Mouse (Mus musculus): ENCODE data around the gene Fetub. TPM values are rescaled to one million over a fixed set of nuclear protein-coding genes. Genes with fewer than 3 reads are reported as not detected.
"Not testable (repeated sequence)": the region's sequence is repeated elsewhere in the genome, so short reads cannot be mapped to it uniquely, and the experiment has no call there.

The Fetub gene
- polyA plus RNA-seq, 1 experiment from 2014 or later, result 5.8 TPM

DNA sequence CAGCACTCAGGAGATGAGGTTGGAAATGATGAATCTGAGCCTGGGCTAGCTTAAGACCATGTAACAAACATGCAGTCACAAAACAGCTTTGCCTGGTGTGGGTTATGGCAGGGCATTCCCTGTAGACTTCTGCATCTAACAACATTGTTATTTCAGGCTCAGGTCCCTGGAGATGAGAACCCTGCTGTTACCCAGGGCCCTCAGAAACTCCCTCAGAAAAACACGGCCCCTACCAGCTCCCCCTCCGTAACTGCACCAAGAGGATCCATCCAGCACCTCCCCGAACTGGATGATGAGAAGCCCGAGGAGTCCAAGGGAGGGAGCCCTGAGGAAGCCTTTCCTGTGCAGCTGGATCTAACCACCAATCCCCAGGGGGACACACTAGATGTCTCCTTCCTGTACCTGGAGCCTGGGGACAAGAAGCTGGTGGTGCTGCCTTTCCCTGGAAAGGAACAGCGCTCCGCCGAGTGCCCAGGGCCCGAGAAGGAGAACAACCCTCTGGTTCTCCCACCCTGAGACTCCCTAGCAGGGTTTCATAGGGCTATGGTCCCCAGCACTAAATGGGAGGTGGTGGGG lies 21.1 kb downstream of the Fetub start:
- peak; percentile 77 for ATAC-seq (ENCODE audit: insufficient number of reproducible peaks, low FRiP score, low TSS enrichment, low read depth)
- 79% methylated on average over 8 of the region's 8 CpGs for WGBS

GRCm38 (mm10) chr16:22941825-22942476 lies 23.8 kb downstream of the Fetub start:
- not testable (repeated sequence) for ATAC-seq (ENCODE audit: insufficient number of reproducible peaks, low FRiP score, low TSS enrichment, low read depth); H3K4me1 ChIP-seq; H3K9ac ChIP-seq; H3K4me2 ChIP-seq (replicated peaks); H3K36me3 ChIP-seq; H3K9me3 ChIP-seq (replicated peaks); H3K27me3 ChIP-seq; H3K4me3 ChIP-seq (replicated peaks); H3K27ac ChIP-seq (replicated peaks)

More for the DNA sequence above, 21.1 kb downstream of the Fetub start:
- H3K27me3 ChIP-seq, result no peaks in the 10 kb centered on the region
- no peak overlapping the region for H3K9ac ChIP-seq
- no peak overlapping the region for H3K4me3 ChIP-seq (replicated peaks)
- no peak overlapping the region for H3K27ac ChIP-seq (replicated peaks)
- H3K36me3 ChIP-seq, result no peaks in the 10 kb centered on the region
- H3K4me2 ChIP-seq (replicated peaks), result no peak overlapping the region
- no peaks in the 10 kb centered on the region for H3K9me3 ChIP-seq (replicated peaks)
- H3K4me1 ChIP-seq, result no peaks in the 10 kb centered on the region

GRCm38 (mm10) chr16:22947371-22947770 lies 29.2 kb downstream of the Fetub start:
- no peak overlapping the region for H3K9ac ChIP-seq
- WGBS, result 64% methylated on average over 2 of the region's 2 CpGs
- H3K36me3 ChIP-seq, result no peaks in the 10 kb centered on the region
- H3K4me3 ChIP-seq (replicated peaks), result no peak overlapping the region
- H3K9me3 ChIP-seq (replicated peaks), result no peaks in the 10 kb centered on the region
- H3K27me3 ChIP-seq, result no peaks in the 10 kb centered on the region
- ATAC-seq (ENCODE audit: insufficient number of reproducible peaks, low FRiP score, low TSS enrichment, low read depth), result no peak
- H3K27ac ChIP-seq (replicated peaks), result no peak overlapping the region
- no peak overlapping the region for H3K4me2 ChIP-seq (replicated peaks)
- no peaks in the 10 kb centered on the region for H3K4me1 ChIP-seq

DNA sequence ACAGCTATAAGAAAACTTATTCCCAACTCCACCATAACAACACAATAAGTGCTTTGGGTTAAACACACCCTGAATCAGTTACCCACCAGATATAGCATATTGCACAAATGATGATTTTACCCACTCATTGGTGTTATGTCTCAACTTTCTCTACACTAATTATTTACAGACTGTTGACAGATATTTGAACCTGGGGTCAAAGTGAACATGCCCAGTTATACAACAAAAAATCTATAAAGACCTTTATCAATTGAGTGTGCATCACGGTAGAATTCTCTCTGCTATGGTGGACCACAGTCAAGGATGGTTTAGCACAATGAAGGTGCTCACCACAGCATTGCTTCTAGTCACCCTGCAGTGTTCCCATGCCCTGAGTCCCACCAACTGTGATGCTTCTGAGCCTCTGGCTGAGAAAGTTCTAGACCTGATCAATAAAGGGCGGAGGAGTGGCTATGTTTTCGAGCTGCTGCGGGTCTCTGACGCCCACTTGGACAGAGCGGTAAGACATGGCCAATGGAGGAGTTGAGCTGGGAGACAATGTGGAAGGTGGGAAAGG lies 32.8 kb downstream of the Fetub start, which contains the start of gene Hrg:
TSS of gene Hrg (plus strand) at position 233 of the 556 bp plus-strand sequence.
- Histone ChIP-seq H3K4me3 (replicated peaks) (no peak within 1 kb of the TSS), H3K27me3 (no peaks in the 10 kb centered on the region), H3K9me3 (replicated peaks) (no peaks in the 10 kb centered on the region), H3K4me2 (replicated peaks) (no peak within 1 kb of the TSS), H3K36me3 (no peaks in the 10 kb centered on the region), H3K4me1 (no peaks in the 10 kb centered on the region), H3K9ac (no peak within 1 kb of the TSS), H3K27ac (replicated peaks) (no peak within 1 kb of the TSS)
- 93% methylated on average over 6 of the region's 6 CpGs for WGBS
- ATAC-seq (ENCODE audit: insufficient number of reproducible peaks, low FRiP score, low TSS enrichment, low read depth), result no peak

- Histone ChIP-seq H3K36me3 (no peaks in the 10 kb centered on the region), H3K4me2 (replicated peaks) (no peak overlapping the region), H3K9ac (no peak overlapping the region), H3K9me3 (replicated peaks) (no peaks in the 10 kb centered on the region), H3K27ac (replicated peaks) (no peak overlapping the region), H3K4me1 (no peaks in the 10 kb centered on the region), H3K27me3 (no peaks in the 10 kb centered on the region), H3K4me3 (replicated peaks) (no peak overlapping the region)
- ATAC-seq (ENCODE audit: insufficient number of reproducible peaks, low FRiP score, low TSS enrichment, low read depth), result no peak
- 32% methylated on average over 4 of the region's 4 CpGs for WGBS
Observed at GRCm38 (mm10) chr16:22953069-22953468, 34.9 kb downstream of the Fetub start.

- no peaks in the 10 kb centered on the region for H3K27me3 ChIP-seq
- 52% methylated on average over 13 of the region's 13 CpGs for WGBS
- no peaks in the 10 kb centered on the region for H3K4me1 ChIP-seq
- no peak overlapping the region for H3K9ac ChIP-seq
- H3K9me3 ChIP-seq (replicated peaks), result no peaks in the 10 kb centered on the region
- no peaks in the 10 kb centered on the region for H3K36me3 ChIP-seq
- ATAC-seq (ENCODE audit: insufficient number of reproducible peaks, low FRiP score, low TSS enrichment, low read depth), result no peak; the same call in 1 of the 2 replicates
- no peak overlapping the region for H3K4me3 ChIP-seq (replicated peaks)
- H3K27ac ChIP-seq (replicated peaks), result no peak overlapping the region
- H3K4me2 ChIP-seq (replicated peaks), result no peak overlapping the region
Observed at GRCm38 (mm10) chr16:22955397-22956084, 37.4 kb downstream of the Fetub start.

DNA sequence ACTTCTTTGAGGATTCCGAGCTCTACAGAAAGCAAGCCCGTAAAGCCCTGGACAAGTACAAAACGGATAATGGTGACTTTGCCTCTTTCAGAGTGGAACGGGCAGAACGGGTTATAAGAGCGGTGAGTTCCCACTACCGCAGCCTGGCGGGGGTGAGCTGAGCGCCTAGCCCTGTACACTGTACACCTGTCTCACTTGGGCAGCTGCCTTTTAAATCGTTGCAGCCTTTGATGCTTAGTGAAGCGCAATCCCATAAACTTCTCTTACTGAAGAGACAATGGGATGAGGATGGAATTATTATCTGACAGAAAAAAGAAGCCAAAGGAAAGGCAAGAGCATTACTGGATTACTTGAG lies 37.9 kb downstream of the Fetub start:
- H3K4me3 ChIP-seq (replicated peaks), result no peak overlapping the region
- H3K4me1 ChIP-seq, result no peaks in the 10 kb centered on the region
- H3K4me2 ChIP-seq (replicated peaks), result no peak overlapping the region
- no peak overlapping the region for H3K9ac ChIP-seq
- H3K27ac ChIP-seq (replicated peaks), result no peak overlapping the region
- no peaks in the 10 kb centered on the region for H3K9me3 ChIP-seq (replicated peaks)
- 75% methylated on average over 11 of the region's 11 CpGs for WGBS
- no peaks in the 10 kb centered on the region for H3K27me3 ChIP-seq
- no peaks in the 10 kb centered on the region for H3K36me3 ChIP-seq
- no peak for ATAC-seq (ENCODE audit: insufficient number of reproducible peaks, low FRiP score, low TSS enrichment, low read depth)

GRCm38 (mm10) chr16:22961073-22961472 lies 42.9 kb downstream of the Fetub start:
- Histone ChIP-seq H3K4me2 (replicated peaks) (no peak overlapping the region), H3K27me3 (no peaks in the 10 kb centered on the region), H3K4me1 (no peaks in the 10 kb centered on the region), H3K9ac (no peak overlapping the region), H3K27ac (replicated peaks) (no peak overlapping the region), H3K4me3 (replicated peaks) (no peak overlapping the region), H3K36me3 (no peaks in the 10 kb centered on the region), H3K9me3 (replicated peaks) (no peaks in the 10 kb centered on the region)
- 96% methylated on average over 8 of the region's 8 CpGs for WGBS
- no peak for ATAC-seq (ENCODE audit: insufficient number of reproducible peaks, low FRiP score, low TSS enrichment, low read depth)

DNA sequence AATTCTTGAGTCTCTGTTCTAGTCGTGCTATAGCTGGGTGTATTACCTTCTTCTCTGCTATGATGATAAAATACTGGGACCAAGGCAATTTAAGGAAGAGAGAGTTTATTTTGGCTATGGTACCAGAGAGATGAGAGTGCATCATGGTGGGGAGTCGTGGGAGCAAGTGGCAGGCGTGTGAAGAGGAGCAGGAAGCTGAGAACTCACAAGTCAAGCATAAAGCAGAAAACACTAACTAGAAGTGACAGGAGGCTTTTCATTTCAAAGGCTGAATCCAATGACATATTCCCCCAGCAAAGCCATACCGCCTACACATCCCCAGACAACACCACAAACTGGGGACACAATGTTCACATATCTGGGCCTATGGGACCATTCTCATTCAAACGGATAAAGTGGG lies 44.1 kb downstream of the Fetub start:
- ATAC-seq (ENCODE audit: insufficient number of reproducible peaks, low FRiP score, low TSS enrichment, low read depth), result no peak
- H3K9me3 ChIP-seq (replicated peaks), result no peaks in the 10 kb centered on the region
- 59% methylated on average over 5 of the region's 5 CpGs for WGBS
- no peaks in the 10 kb centered on the region for H3K27me3 ChIP-seq
- H3K27ac ChIP-seq (replicated peaks), result no peak overlapping the region
- no peaks in the 10 kb centered on the region for H3K36me3 ChIP-seq
- no peak overlapping the region for H3K9ac ChIP-seq
- no peak overlapping the region for H3K4me2 ChIP-seq (replicated peaks)
- no peak overlapping the region for H3K4me3 ChIP-seq (replicated peaks)
- H3K4me1 ChIP-seq, result no peaks in the 10 kb centered on the region

GRCm38 (mm10) chr16:22963293-22963692 lies 45.2 kb downstream of the Fetub start:
- no peak for ATAC-seq (ENCODE audit: insufficient number of reproducible peaks, low FRiP score, low TSS enrichment, low read depth)
- H3K4me1 ChIP-seq, result no peaks in the 10 kb centered on the region
- H3K27ac ChIP-seq (replicated peaks), result no peak overlapping the region
- no peaks in the 10 kb centered on the region for H3K27me3 ChIP-seq
- H3K9me3 ChIP-seq (replicated peaks), result no peaks in the 10 kb centered on the region
- no peak overlapping the region for H3K9ac ChIP-seq
- no peak overlapping the region for H3K4me3 ChIP-seq (replicated peaks)
- H3K36me3 ChIP-seq, result no peaks in the 10 kb centered on the region
- no peak overlapping the region for H3K4me2 ChIP-seq (replicated peaks)

DNA sequence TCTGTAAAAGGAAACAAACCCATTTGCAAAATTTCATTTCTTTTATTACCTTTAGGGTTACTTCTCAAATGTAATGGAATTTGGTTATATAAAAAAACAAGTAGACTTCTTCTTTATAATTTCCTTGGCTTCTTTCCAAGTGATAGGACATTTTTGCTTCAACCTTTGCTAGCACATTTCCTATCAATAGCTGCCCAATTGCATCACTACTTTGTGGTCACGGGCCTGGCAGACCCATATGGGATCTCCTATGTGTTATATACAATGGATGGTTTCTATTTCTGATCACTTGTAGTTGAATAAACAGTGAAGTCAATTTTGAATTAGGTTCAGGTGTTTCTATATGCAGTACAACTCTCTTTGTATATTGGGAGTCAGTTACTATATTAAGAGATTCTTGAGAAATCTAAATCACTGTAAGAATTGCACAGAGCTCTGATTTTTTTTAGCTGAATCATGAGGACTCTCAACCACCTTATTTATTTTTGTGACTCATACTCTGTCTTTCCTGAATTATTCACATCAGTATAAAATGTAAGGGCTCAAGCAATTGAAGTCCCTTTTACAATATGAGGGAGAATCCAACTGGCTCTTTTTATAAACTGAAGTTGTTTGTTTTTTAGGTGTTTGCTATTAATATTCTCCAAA lies 49.4 kb downstream of the Fetub start:
- Histone ChIP-seq H3K4me3 (replicated peaks) (no peak overlapping the region), H3K9ac (no peak overlapping the region), H3K4me1 (no peaks in the 10 kb centered on the region), H3K27me3 (no peaks in the 10 kb centered on the region), H3K9me3 (replicated peaks) (no peaks in the 10 kb centered on the region), H3K27ac (replicated peaks) (no peak overlapping the region), H3K4me2 (replicated peaks) (no peak overlapping the region), H3K36me3 (no peaks in the 10 kb centered on the region)
- WGBS, result 46% methylated on average over 1 of the region's 1 CpGs
- ATAC-seq (ENCODE audit: insufficient number of reproducible peaks, low FRiP score, low TSS enrichment, low read depth), result no peak

All from embryonic facial prominence, embryonic 15.5 days (tissue).